Mouse (Mus musculus) midbrain, embryonic 16.5 days (tissue): ENCODE measurements around the gene Gpatch2l. TPM values are rescaled to one million over a fixed set of nuclear protein-coding genes. Genes with fewer than 3 reads are reported as not detected.

Experiments used
- ATAC-seq: fragments of 200-750 bp; cut with Nextera tagmentation; 2 replicates; pipeline ENCODE4 v1.8.0; 2017; ENCODE audit warnings: moderate TSS enrichment
- H3K27ac ChIP-seq: fragments of 300-500 bp; sonication (generic); 2 replicates; pipeline ENCODE4 v1.5.1; 2014; ENCODE audit warnings: mild to moderate bottlenecking, low read length, mixed read lengths
- H3K27me3 ChIP-seq: fragments of 300-500 bp; sonication (generic); 2 replicates; pipeline ENCODE4 v1.6.1; 2014; ENCODE audit warnings: low read depth, low read length, mixed read lengths; ENCODE audit not compliant: control insufficient read depth, insufficient read depth
- H3K36me3 ChIP-seq: fragments of 300-500 bp; sonication (generic); 2 replicates; pipeline ENCODE4 v1.6.1; 2014; ENCODE audit warnings: mild to moderate bottlenecking, low read length, moderate library complexity, mixed read lengths; ENCODE audit not compliant: control insufficient read depth, insufficient read depth
- H3K4me1 ChIP-seq: fragments of 300-500 bp; sonication (generic); 2 replicates; pipeline ENCODE4 v1.6.1; 2014; ENCODE audit warnings: mild to moderate bottlenecking, low read length, mixed read lengths; ENCODE audit not compliant: control insufficient read depth, insufficient read depth
- H3K4me2 ChIP-seq: fragments of 300-500 bp; sonication (generic); 2 replicates; pipeline ENCODE4 v1.6.1; 2014; ENCODE audit warnings: mild to moderate bottlenecking, low read length, mixed read lengths
- H3K4me3 ChIP-seq: fragments of 300-500 bp; sonication (generic); 2 replicates; pipeline ENCODE4 v1.5.1; 2014; ENCODE audit warnings: low read depth, mild to moderate bottlenecking, low read length, moderate library complexity, mixed read lengths
- H3K9ac ChIP-seq: fragments of 300-500 bp; sonication (generic); 2 replicates; pipeline ENCODE4 v1.6.1; 2014; ENCODE audit warnings: low read depth, low read length, mixed read lengths
- H3K9me3 ChIP-seq: fragments of 300-500 bp; sonication (generic); replicated peaks from 2 replicates; pipeline ENCODE4 v1.6.1; 2014; ENCODE audit warnings: mild to moderate bottlenecking, low read length, mixed read lengths; ENCODE audit not compliant: control insufficient read depth, poor library complexity, severe bottlenecking
- WGBS: fragments of 180-500 bp; shearing (Covaris S2); extraction: QIAGEN DNeasy Blood & Tissue Kit; methylation state at CpG from one replicate; pipeline ENCODE4 v1.1.7; 2014; 5-methylcytosine and 5-hydroxymethylcytosine counted together
- polyA plus RNA-seq: library from polyadenylated mRNA; unstranded; fragments of >200 nt; fragmentation: Nextera tagmentation; extraction: Ambion mirVana; gene quantifications from 2 replicates; pipeline ENCODE4 v1.2.1, GENCODE M21; 2015

The Gpatch2l gene
- polyA plus RNA-seq, 1 experiment from 2014 or later: 34.9 TPM

DNA sequence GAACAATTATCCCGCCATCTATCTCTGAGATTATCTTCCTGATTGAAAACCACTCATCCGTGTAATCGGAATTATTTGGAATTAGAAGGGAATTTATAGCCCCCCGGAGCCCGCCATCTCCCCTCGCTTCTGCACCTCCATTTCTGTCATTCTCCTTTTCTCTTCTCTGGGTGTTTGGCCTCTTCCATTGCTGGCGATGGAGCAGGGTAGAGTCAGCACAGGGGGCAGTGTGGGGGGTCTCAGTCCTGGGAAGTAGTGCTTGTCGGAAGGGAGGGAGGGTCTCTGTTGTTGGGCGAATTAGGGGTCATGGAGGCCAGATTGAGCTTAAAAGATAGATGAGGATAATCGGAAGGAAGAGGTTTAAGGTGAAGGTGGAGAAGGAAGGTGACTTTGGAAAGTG lies 89.6 kb downstream of the Gpatch2l start:
- ATAC-seq: no peak
- Histone ChIP-seq H3K4me3 (no peak overlapping the region), H3K27me3 (no peaks in the 10 kb centered on the region), H3K9ac (no peak overlapping the region), H3K9me3 (no peaks in the 10 kb centered on the region), H3K36me3 (no peaks in the 10 kb centered on the region), H3K27ac (no peak overlapping the region), H3K4me2 (0 out of 2 replicates have a peak overlapping the region, but pooled peaks have one; percentile 12), H3K4me1 (peaks cover 9% of the 10 kb centered on the region; the same call in 1 of the 2 replicates)
- 44% methylated on average over 10 of the region's 10 CpGs for WGBS

DNA sequence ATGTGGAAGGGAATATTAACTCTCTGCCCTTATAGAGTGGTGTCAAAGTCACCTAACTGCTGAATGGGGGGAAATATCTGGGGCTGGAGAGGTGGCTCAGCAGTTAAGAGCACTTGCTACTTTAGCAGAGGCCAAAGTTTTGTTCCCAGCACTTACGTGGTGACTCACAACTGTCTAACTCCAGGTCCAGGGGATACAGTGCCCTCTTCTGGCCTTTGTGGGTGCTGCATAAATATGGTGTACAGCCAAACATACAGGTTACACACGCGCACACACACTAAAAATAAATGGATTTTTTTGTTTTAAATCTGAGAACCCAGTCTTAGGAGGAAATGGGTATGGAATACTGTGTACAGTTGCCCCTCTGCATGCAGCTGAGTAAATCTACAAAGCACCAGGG lies 94.6 kb downstream of the Gpatch2l start:
- peaks cover 5% of the 10 kb centered on the region; the same call in 1 of the 2 replicates for H3K4me1 ChIP-seq
- no peaks in the 10 kb centered on the region for H3K9me3 ChIP-seq
- no peaks in the 10 kb centered on the region for H3K36me3 ChIP-seq
- no peak overlapping the region for H3K4me2 ChIP-seq
- no peak for ATAC-seq
- no peak overlapping the region for H3K4me3 ChIP-seq
- no peaks in the 10 kb centered on the region for H3K27me3 ChIP-seq
- 96% methylated on average over 3 of the region's 3 CpGs for WGBS
- H3K27ac ChIP-seq: no peak overlapping the region
- H3K9ac ChIP-seq: no peak overlapping the region

DNA sequence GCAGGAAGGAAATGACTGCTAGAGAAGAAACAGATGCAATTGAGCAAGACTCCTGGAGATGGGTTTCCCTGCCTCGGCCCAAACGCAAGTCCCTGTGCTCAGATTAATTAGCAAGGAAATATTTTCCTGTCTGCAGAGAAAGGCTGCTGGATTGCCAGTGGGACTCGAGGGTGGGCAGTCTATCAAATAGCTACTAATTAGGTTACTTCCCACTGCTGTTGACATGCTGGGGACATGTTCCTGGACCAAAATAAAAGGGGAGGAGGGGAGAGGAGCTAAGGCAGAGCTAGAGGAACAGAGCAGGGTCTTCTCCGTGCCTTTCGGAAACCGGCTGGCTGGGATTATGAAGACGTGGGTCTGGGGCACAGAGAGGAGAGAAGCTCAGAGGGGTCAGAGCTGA lies 95.2 kb downstream of the Gpatch2l start:
- H3K4me2 ChIP-seq: no peak overlapping the region
- no peak for ATAC-seq
- H3K9me3 ChIP-seq: no peaks in the 10 kb centered on the region
- H3K36me3 ChIP-seq: no peaks in the 10 kb centered on the region
- H3K4me1 ChIP-seq: peaks cover 3% of the 10 kb centered on the region; the same call in 1 of the 2 replicates
- 46% methylated on average over 7 of the region's 7 CpGs for WGBS
- H3K27me3 ChIP-seq: no peaks in the 10 kb centered on the region
- no peak overlapping the region for H3K4me3 ChIP-seq
- no peak overlapping the region for H3K9ac ChIP-seq
- no peak overlapping the region for H3K27ac ChIP-seq

Other genes with a start within 250 kb of the Gpatch2l start
- 4.0 and 4.1 TPM in 2 replicates for gene Tgfb3, start 162.8 kb upstream of the Gpatch2l start, polyA plus RNA-seq
- gene Ift43, start 159.3 kb upstream of the Gpatch2l start, polyA plus RNA-seq: 36.4 and 43.1 TPM in 2 replicates
- 4.7 and 4.9 TPM in 2 replicates for gene Esrrb, start 119.3 kb downstream of the Gpatch2l start, polyA plus RNA-seq